Mouse (Mus musculus): Measurements from ENCODE around the gene Slc5a4a.

The Slc5a4a gene

GRCm38 (mm10) chr10:76225944-76226343, 78.7 kb downstream of the Slc5a4a start:
- DNase-seq: no peak

GRCm38 (mm10) chr10:76229627-76230026, 82.4 kb downstream of the Slc5a4a start:
- no peak for DNase-seq

GRCm38 (mm10) chr10:76237341-76238225, 90.3 kb downstream of the Slc5a4a start, which contains the start of gene Prmt2:
TSS of gene Prmt2 (minus strand) at chr10:76237865.
- peak; percentile 90 for DNase-seq
